ENCODE assay signal across 15 mouse cellular contexts in the genomic region with DNA sequence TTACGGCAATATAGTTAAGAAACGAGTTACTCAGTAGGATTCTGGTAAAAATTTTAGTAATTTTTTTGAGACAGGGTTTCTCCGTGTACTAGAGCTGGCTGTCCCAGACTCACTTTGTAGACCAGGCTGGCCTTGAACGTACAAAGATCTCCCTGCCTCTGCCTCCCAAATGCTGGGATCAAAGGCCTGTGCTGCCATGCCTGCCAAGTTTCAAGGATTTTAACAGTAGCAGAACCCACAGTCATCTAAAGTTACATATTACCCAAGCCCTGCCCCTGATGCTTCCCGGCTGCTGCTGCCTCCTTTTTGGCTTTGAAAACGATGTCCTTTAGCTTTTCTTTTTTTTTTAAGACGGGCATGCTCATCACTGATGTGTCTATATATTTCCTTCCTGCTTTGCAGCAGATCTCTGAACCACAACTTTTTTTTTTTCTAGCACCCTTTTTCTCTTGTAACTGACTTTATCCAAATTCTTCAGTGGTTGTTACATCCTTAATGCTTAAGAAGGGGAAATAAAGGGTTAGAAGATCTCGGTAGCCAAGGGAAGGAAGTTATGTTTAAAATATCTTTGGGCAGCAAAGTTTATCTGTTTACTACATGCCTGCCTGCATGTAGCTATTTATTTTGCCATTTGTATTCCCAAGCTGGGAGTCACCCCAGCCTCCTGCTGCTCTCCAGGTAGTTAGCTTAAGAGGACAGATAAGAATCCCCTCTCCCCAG. TPM values are rescaled to one million over a fixed set of nuclear protein-coding genes. Genes with fewer than 3 reads are reported as not detected.
DNase-seq lines count a peak whose midpoint lies in the region; ATAC-seq and TF ChIP-seq lines count a peak whose summit lies in the region.
"Had no signal": no experiment of that assay in that cellular context is flagged by ENCODE, and none has a peak within 500 bp of the region (broad histone marks: within the 10 kb centered on the region; RNA-seq: fewer than 3 reads in every experiment).

No protein-coding gene starts in this region.

- no peak overlapping the region for H3K27ac ChIP-seq in lung, postnatal 0 days (ENCODE audit: low read length)
- H3K27ac ChIP-seq in macrophage, result peak overlapping the region; percentile 77
- no peak overlapping the region for H3K27ac ChIP-seq in hindbrain, embryonic 14.5 days
- H3K27ac ChIP-seq: embryonic facial prominence, embryonic 12.5 days; heart, embryonic 15.5 days; liver, embryonic 15.5 days; midbrain, embryonic 12.5 days had no signal

- H3K36me3 ChIP-seq in lung, postnatal 0 days (ENCODE audit: insufficient read depth, low read length), result no peaks in the 10 kb centered on the region
- no peaks in the 10 kb centered on the region for H3K36me3 ChIP-seq in macrophage (ENCODE audit: inconsistent target)
- no peaks in the 10 kb centered on the region for H3K36me3 ChIP-seq in hindbrain, embryonic 14.5 days (replicated peaks; ENCODE audit: control insufficient read depth, insufficient read depth)
- H3K36me3 ChIP-seq: embryonic facial prominence, embryonic 12.5 days; heart, embryonic 15.5 days; liver, embryonic 15.5 days; midbrain, embryonic 12.5 days had no signal

- H3K9ac ChIP-seq in lung, postnatal 0 days (replicated peaks; ENCODE audit: low read depth), result no peak overlapping the region
- H3K9ac ChIP-seq in hindbrain, embryonic 14.5 days, result no peak overlapping the region
- H3K9ac ChIP-seq: embryonic facial prominence, embryonic 12.5 days; heart, embryonic 15.5 days; liver, embryonic 15.5 days; midbrain, embryonic 12.5 days had no signal

- no peak overlapping the region for H3K4me3 ChIP-seq in lung, postnatal 0 days (ENCODE audit: low read depth, low read length)
- no peak overlapping the region for H3K4me3 ChIP-seq in macrophage (ENCODE audit: inconsistent target)
- no peak overlapping the region for H3K4me3 ChIP-seq in hindbrain, embryonic 14.5 days (replicated peaks; ENCODE audit: low read length)
- H3K4me3 ChIP-seq: embryonic facial prominence, embryonic 12.5 days; heart, embryonic 15.5 days; liver, embryonic 15.5 days; midbrain, embryonic 12.5 days had no signal

- no peaks in the 10 kb centered on the region; the same call in 1 of the 2 replicates for H3K4me1 ChIP-seq in lung, postnatal 0 days (ENCODE audit: insufficient read depth, low read depth, low read length)
- H3K4me1 ChIP-seq in hindbrain, embryonic 14.5 days (replicated peaks; ENCODE audit: control insufficient read depth, insufficient read depth, low read length), result no peaks in the 10 kb centered on the region
- H3K4me1 ChIP-seq: embryonic facial prominence, embryonic 12.5 days; midbrain, embryonic 12.5 days had no signal

- no peaks in the 10 kb centered on the region for H3K9me3 ChIP-seq in lung, postnatal 0 days (ENCODE audit: low read length)
- no peaks in the 10 kb centered on the region for H3K9me3 ChIP-seq in hindbrain, embryonic 14.5 days (ENCODE audit: control insufficient read depth, low read length)
- H3K9me3 ChIP-seq: embryonic facial prominence, embryonic 12.5 days; heart, embryonic 15.5 days; liver, embryonic 15.5 days; midbrain, embryonic 12.5 days had no signal

- TF ChIP-seq EP300 in lung, postnatal 0 days (IDR thresholded peaks at IDR 0.05), result no peak

- H3K27me3 ChIP-seq in lung, postnatal 0 days (replicated peaks; ENCODE audit: insufficient read depth, low read length), result no peaks in the 10 kb centered on the region
- no peaks in the 10 kb centered on the region for H3K27me3 ChIP-seq in hindbrain, embryonic 14.5 days (ENCODE audit: control insufficient read depth, insufficient read depth, low read length)
- H3K27me3 ChIP-seq: embryonic facial prominence, embryonic 12.5 days; heart, embryonic 15.5 days; liver, embryonic 15.5 days; midbrain, embryonic 12.5 days had no signal

- H3K79me2 ChIP-seq in macrophage (ENCODE audit: inconsistent target), result no peaks in the 10 kb centered on the region

- no peak for ATAC-seq in lung, postnatal 0 days
- peak; percentile 38 for ATAC-seq in CD4-positive, CD25-positive, alpha-beta regulatory T cell, adult 4 months
- peak; percentile 66 for ATAC-seq in common myeloid progenitor, adult 5-6 weeks (replicated peaks; ENCODE audit: low read depth, poor library complexity, severe bottlenecking)
- ATAC-seq in frontal cortex, adult (ENCODE audit: low TSS enrichment), result no peak
- no peak for ATAC-seq in hindbrain, embryonic 14.5 days (ENCODE audit: low FRiP score)
- ATAC-seq: intestine, embryonic 16.5 days had no signal

- TF ChIP-seq CTCF in lung, postnatal 0 days (IDR thresholded peaks at IDR 0.05), result no peak

- WGBS in lung, postnatal 0 days, result 51% methylated on average over 8 of the region's 8 CpGs
- 24% methylated on average over 8 of the region's 8 CpGs for WGBS in macrophage (ENCODE audit: missing documents)
- 86% methylated on average over 8 of the region's 8 CpGs for WGBS in hindbrain, embryonic 14.5 days

- DNase-seq in lung, postnatal 0 days (ENCODE audit: low spot score), result peak; percentile 44
- DNase-seq in lung, postnatal 14 days, result no peak
- no peak for DNase-seq in layer of hippocampus, adult 9-11 months
- no peak for DNase-seq in hindbrain, embryonic 14.5 days (ENCODE audit: low spot score)
- DNase-seq: cerebellum, adult 18-20 months; layer of hippocampus, postnatal 36 days had no signal

- no peak overlapping the region for H3K4me2 ChIP-seq in lung, postnatal 0 days (replicated peaks; ENCODE audit: low read depth, low read length)
- no peak overlapping the region for H3K4me2 ChIP-seq in hindbrain, embryonic 14.5 days (replicated peaks)
- H3K4me2 ChIP-seq: embryonic facial prominence, embryonic 12.5 days; heart, embryonic 15.5 days; liver, embryonic 15.5 days; midbrain, embryonic 12.5 days had no signal

RNA-seq across cellular contexts. Expression of a gene that starts 10.3 kb away (rescaled TPM):
- polyA plus RNA-seq in lung, postnatal 0 days (2015; fragmentation: Nextera tagmentation; extraction: Ambion mirVana), result 268 and 290 TPM in 2 replicates
- 10 to 100 TPM; 58.0 to 90.0 TPM for polyA plus RNA-seq in CD4-positive, CD25-positive, alpha-beta regulatory T cell, adult 4 months (2017; shearing (Covaris generic))
- total RNA-seq in common myeloid progenitor, adult 5-6 weeks (2017), result 152 and 155 TPM in 2 replicates
- 100 to 1,000 TPM in 25 of 26 experiments, 10 to 100 TPM in 1; 70.7 to 351 (median 212) TPM for total RNA-seq in macrophage (2018; cell fraction: chromatin; rRNA removed)
- total RNA-seq in macrophage (2018; cell fraction: cytosol; rRNA removed), result 100 to 1,000 TPM; 377 to 760 (median 592) TPM
- total RNA-seq in macrophage (2018; cell fraction: nucleus; rRNA removed), result 100 to 1,000 TPM; 221 to 711 (median 424) TPM
- 389 to 490 TPM (median 469 TPM) in 3 replicates for polyA plus RNA-seq in macrophage (2018)
- 181 and 195 TPM in 2 replicates for polyA plus RNA-seq in hindbrain, embryonic 14.5 days (2014; fragmentation: Nextera tagmentation; extraction: Ambion mirVana)

Comparison
In these comparisons a context has a peak if more than half of its experiments do, and no peak if none do; other contexts are left out.
1. ATAC-seq: peak in CD4-positive, CD25-positive, alpha-beta regulatory T cell, adult 4 months (single experiment) and common myeloid progenitor, adult 5-6 weeks (single experiment); none in lung, postnatal 0 days (single experiment), frontal cortex, adult (single experiment) and hindbrain, embryonic 14.5 days (single experiment).